Mouse (Mus musculus) right cerebral cortex, postnatal 25 days (tissue): ENCODE measurements around the gene 1700056E22Rik.

ENCODE experiments used
- DNase-seq: peaks from one replicate; pipeline ENCODE4 v3.0.0; 2022

1700056E22Rik gene

GRCm38 (mm10) chr1:184034011-184034557, at the start of gene 1700056E22Rik:
1700056E22Rik (minus strand) TSS chr1:184034301.
- DNase-seq = peak; percentile 96

- no peak for DNase-seq
Measured at GRCm38 (mm10) chr1:184083166-184083565, 49.1 kb upstream of the 1700056E22Rik start.

- DNase-seq = no peak
Measured at GRCm38 (mm10) chr1:184082661-184083060, 48.6 kb upstream of the 1700056E22Rik start.

GRCm38 (mm10) chr1:184079304-184079703, 45.2 kb upstream of the 1700056E22Rik start:
- no peak for DNase-seq

GRCm38 (mm10) chr1:184076756-184077155, 42.7 kb upstream of the 1700056E22Rik start:
- DNase-seq = no peak

GRCm38 (mm10) chr1:184076065-184076464, 42.0 kb upstream of the 1700056E22Rik start:
- DNase-seq = no peak

GRCm38 (mm10) chr1:184068971-184069370, 34.9 kb upstream of the 1700056E22Rik start:
- no peak for DNase-seq

GRCm38 (mm10) chr1:184067704-184068558, 33.8 kb upstream of the 1700056E22Rik start:
- no peak for DNase-seq

- DNase-seq = no peak
Measured at GRCm38 (mm10) chr1:184066460-184067287, 32.6 kb upstream of the 1700056E22Rik start.

GRCm38 (mm10) chr1:184065589-184066361, 31.7 kb upstream of the 1700056E22Rik start:
- DNase-seq = no peak

- no peak for DNase-seq
Measured at GRCm38 (mm10) chr1:184064306-184064705, 30.2 kb upstream of the 1700056E22Rik start.

- DNase-seq = no peak
Measured at GRCm38 (mm10) chr1:184061901-184062300, 27.8 kb upstream of the 1700056E22Rik start.

- DNase-seq = no peak
Measured at GRCm38 (mm10) chr1:184060828-184061734, 27.0 kb upstream of the 1700056E22Rik start.

GRCm38 (mm10) chr1:184060381-184060780, 26.3 kb upstream of the 1700056E22Rik start:
- DNase-seq = no peak

- no peak for DNase-seq
Measured at GRCm38 (mm10) chr1:184059814-184060213, 25.7 kb upstream of the 1700056E22Rik start.

GRCm38 (mm10) chr1:184058206-184058605, 24.1 kb upstream of the 1700056E22Rik start:
- no peak for DNase-seq

GRCm38 (mm10) chr1:184054176-184054575, 20.1 kb upstream of the 1700056E22Rik start:
- DNase-seq = no peak

GRCm38 (mm10) chr1:184053711-184054110, 19.6 kb upstream of the 1700056E22Rik start:
- DNase-seq = no peak

- DNase-seq = no peak
Measured at GRCm38 (mm10) chr1:184053141-184053540, 19.0 kb upstream of the 1700056E22Rik start.

GRCm38 (mm10) chr1:184052331-184052730, 18.2 kb upstream of the 1700056E22Rik start:
- DNase-seq = no peak

- no peak for DNase-seq
Measured at GRCm38 (mm10) chr1:184051824-184052223, 17.7 kb upstream of the 1700056E22Rik start.
